Mouse (Mus musculus) spleen, postnatal 10 days (tissue): ENCODE data around the gene Cd52.

Source experiments
- DNase-seq, 2 experiments: peaks; one replicate each; pipeline ENCODE4 v3.0.0; 2021 to 2022; ENCODE audit warnings: low spot score in 2 of 2

Gene Cd52

DNA sequence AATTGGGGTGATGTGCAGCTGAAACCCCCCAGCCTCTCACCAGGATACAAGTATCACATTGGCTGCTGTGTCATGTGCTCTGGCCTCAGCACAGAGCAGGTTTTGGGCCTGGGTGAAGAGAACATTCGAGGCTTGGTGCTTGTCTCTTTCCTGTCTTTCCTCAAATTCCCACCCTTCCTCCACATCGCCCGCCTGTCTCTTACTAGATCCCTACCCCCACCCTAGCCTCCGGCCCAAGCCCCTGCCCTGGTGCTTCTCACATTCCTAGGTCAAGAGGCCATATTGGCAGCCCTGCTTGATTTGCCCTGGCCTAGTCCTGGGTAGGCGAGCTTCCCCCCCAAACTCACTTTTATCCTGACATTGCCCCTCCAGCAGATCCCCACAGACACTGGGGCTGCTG lies 24.2 kb upstream of the Cd52 start:
- DNase-seq = peak in 1 of 2 experiments; percentile 20

DNA sequence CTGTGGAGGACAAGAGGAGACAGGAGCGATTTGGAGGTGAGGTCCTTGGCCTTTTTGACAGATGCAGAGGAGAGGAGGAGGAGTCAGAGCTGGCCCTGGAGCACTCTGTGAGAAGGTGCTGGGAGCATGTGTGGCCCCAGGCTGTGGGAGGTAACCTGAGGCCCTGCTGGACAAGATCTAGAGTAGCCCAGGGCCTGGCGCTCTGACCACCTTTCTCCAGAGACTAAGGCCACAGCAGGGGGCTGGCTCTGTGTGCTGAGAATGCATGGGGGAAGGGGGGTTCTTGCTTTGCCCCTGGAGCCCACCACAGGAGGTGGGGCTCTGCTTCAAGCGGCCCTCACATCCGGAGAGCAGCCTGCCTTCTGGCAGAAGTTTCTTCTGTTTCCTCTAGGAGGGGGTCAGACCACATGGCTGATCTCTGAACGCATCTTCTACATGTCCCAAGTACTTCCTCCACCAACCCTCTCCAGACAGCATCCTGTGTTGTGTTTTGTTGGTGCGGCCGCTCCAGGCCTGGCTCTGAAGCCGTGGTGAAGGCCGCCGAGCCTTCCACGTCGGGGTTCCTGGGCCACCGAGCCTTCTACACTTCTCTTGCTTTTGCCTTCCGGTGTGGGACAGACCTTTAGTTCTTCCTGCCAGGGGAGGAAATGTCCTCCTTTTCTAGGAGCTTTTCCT lies 23.4 kb upstream of the Cd52 start:
- peak in 1 of 2 experiments; percentile 39 for DNase-seq

DNA sequence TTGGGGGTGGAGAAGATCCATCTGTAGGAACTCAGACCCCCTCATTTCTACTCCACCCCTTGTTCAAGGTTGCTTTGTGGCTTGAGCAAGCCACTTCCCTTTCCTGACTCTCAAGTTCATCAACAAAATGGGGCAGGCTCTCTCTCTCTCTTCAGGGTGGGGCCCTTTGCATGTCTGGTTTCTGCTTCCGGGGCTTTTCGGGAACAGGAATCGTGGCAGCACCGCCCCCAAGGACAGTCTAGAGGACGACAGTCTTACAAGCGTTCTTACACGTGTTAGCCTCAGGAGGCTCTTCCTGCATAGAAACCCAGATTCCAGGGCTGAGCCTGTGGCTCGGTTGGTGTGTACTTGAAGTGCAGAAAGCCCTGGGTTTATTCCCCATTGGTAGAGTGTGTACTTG lies 22.1 kb upstream of the Cd52 start:
- DNase-seq = peak; percentile 27 to 70

DNA sequence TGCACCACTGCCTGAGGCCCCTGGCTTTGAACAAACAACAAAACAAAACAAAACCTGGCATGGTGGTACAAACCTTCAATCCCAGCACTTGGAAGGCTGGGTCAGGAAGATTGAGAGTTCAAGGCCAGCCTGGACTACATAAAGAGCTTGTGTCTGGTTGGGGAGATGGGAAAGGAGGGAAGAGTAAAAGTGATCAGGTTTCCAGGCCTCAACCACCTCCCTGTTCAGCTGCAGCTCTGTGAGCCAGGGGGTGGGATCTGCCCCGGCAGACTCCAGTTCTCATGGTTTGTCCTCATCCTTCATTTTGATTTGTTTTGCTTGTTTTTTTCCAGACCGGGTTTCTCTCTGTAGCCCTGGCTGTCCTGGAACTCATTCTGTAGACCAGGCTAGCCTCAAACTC lies 21.6 kb upstream of the Cd52 start:
- DNase-seq = peak; percentile 7 to 18

- DNase-seq = no peak
These were observed 20.6 kb upstream of the Cd52 start for GRCm38 (mm10) chr4:134115215-134116144.

DNA sequence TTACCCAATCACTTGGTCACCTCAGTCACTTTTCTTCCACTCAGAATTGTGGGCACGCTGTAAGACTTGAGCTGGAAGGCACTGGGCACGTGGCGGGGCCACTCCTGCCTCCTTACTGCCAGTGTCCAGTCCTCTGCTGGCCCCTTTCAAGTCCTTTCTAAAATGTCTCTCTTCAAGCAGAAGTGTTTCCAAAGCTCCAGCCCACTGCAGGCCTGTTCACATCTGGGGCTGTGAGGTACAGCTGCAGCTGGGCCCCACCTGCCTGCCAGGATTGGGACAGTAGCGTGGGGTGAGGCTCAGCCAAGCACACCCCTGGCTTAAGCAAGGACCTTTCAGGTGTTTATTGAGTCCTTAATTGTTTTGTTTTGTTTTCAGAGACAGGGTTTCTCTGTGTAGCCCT lies 19.2 kb upstream of the Cd52 start:
- no peak for DNase-seq

DNA sequence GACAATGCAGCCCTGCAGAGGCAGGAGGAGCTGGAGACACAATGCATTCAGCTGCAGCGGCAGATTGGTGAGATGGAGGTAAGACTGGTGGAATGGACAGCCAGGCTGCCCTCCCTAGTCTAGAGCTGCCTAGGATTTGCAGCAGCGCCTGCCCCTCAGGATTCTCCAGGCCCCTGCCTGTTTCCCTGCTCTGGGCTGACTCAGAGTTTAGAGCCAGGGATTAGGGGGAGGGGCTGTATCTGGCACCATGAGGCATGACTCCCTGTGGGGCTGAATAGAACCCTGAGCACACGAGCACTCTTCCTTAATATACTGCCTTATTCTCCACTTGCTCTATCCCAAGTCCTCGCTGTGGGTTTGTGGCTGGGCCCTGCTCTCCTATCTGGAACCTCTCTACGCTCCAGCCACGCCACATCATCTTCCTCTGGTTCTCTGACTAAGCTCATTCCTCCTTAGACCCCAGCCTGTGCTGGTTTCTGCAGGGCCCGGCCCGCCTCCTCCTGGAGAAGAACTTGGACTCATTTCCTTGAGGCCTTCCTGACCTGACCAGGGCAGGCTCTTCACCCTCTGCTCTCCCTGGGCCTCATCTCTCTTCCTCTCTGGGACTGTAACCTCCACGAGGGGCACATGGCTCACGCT lies 18.6 kb upstream of the Cd52 start:
- DNase-seq = no peak

GRCm38 (mm10) chr4:134112403-134112802 lies 17.5 kb upstream of the Cd52 start:
- no peak for DNase-seq

DNA sequence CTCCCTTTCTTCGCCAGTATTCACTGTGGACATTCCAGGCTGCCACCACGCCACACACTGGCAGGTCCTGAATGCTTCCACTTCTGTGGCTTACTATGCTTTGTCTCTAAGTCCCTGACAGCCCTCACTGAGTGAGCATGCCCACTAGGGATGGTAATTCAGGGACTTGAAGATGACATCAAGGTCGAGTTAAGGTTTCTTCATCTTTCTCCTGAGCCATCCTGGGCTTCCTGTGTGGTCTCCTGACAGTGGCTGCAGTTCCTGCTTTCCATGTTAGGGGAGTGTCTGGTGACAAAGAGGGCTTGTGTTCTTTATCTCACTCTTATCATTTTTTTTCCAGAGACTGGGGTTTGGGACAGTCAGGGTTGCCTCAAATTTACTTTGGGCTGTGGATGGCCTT lies 15.8 kb upstream of the Cd52 start:
- DNase-seq = no peak

- DNase-seq = no peak
These were observed 13.3 kb upstream of the Cd52 start for GRCm38 (mm10) chr4:134108196-134108595.

DNA sequence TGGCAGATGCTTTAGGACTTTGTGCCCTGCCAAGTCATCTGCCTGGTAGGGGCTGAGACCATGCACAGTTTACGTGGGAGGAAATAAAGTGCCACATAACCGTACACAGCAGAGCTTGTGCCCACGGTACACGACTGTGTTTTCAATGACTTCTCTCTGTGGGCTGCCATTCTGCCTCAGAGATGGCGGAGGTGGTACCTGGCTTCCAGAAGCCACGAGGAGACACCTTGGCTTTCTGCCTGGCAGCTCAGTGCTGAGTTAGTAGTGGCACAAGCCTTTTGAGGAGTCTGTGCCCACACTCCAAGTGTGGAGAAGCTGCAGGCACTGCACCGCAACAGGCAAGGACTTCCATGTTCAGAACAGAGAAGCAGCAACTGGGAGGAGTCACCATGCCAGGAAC lies 12.8 kb upstream of the Cd52 start:
- DNase-seq = no peak

DNA sequence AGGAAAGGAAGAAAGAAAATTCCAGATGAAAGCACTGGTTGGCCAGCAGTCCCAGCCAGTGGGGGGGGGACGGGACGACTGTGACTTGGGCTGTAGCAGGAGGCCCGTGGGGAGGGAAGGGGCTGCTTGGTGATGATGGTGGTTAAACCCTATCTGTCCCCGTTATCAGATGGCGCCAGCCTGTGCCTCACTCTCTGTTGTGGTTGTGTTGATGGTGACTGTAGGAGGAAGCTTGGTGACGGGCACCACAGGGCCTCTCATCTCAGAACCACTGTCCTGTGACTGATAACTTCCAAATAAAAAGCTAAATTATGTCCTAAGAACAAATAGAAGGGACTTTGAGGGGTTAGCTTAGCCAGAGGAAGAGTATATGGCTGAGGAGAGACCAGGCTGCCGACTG lies 11.2 kb upstream of the Cd52 start:
- peak in 1 of 2 experiments; percentile 22 for DNase-seq

DNA sequence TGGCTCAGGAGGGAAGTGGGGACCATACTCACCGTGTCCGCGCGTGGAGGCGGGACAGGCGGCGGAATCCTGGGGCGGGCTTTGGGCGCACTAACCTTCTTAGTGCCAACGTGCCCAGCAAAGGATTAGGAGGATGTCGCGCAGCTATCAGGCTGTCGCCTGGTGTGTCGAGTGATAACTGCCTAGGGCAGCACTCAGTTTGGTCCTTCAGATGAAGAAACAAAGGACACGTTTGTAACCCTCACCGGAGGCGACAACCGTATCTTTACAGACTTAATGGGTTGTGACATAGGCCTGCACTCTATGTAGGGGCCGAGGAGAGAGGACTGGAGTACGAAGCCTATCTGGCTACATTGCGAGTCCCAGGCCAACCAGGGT lies 7.8 kb upstream of the Cd52 start:
- DNase-seq = peak in 1 of 2 experiments; percentile 47

GRCm38 (mm10) chr4:134101979-134102741 lies 7.3 kb upstream of the Cd52 start, which contains the start of gene Ubxn11:
Gene Ubxn11 (plus strand): TSS chr4:134102570.
- peak; percentile 79 to 90 for DNase-seq

DNA sequence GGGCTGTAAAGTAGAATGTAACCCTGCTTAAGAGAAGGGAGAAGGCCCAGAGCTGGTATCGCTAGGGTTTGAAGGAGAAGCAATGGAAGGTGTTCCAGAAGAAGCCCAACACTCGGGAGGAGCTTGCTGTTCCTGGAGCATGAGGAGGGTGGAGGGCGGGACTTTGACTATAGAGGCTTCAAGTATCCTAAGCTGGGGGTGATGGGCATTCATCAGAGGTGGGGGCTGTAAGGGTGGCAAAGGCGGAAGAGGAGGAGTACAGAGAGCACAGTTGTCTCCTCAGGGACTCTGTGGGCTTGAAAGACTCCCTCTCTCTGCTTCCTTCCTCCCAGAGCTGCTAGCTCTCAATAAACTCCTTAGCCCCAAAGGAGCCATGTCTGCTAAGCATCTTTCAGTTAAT lies 5.4 kb upstream of the Cd52 start:
- no peak for DNase-seq

- peak in 1 of 2 experiments; percentile 80 for DNase-seq
These were observed 3.7 kb upstream of the Cd52 start for GRCm38 (mm10) chr4:134098628-134099027.

DNA sequence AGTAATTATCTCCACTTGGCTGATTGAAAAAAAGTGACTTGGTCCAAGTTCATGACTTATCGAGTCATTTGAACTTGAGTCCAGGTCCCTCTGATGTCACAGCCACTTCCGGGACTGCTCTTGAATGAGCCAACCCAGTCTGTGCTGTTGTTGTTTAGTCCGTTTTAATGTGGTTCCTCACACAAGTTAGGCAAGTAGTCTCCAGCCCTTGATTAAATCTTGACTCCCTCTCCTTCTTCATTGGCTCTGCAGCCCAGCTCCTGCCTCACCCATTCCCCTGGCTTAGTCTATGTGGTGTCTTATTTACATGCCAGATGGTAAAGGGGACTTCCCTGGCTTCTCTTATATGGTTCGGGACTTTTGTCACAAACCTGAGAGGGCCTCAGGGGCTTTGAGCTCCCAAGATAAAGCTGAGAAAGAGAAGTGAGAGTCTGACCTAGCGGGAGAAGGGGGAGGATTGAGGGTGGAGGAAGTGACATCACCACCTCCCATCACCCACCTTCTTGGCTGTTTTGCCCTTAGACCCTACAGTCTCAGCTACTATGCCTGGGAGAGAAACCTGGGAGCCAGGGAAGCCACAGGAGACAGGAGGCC lies 2.2 kb upstream of the Cd52 start:
- peak in 1 of 2 experiments; percentile 64 for DNase-seq

DNA sequence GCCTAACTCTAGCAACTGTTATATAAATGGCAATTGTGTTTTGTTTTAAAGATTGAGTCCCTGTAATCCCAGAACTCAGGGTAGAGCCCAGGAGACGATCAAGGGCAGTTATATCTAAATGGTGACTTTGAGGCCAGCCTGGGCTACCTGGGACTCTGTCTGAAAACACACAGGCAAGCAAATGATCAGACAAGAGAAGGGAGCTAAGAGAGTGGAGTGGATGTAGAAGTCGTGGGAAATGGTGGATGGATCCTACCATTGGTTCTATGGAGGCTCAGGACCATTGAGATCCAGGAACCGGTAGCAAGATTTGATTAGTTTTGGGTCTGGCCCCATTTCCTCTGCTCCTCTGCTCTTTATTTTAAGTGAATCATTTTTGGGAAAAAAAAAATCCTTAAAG lies 1.2 kb upstream of the Cd52 start:
- DNase-seq = no peak

- no peak for DNase-seq
These were observed 798 bp downstream of the Cd52 start for GRCm38 (mm10) chr4:134094004-134094564.

GRCm38 (mm10) chr4:134092382-134093288 lies 2.2 kb downstream of the Cd52 start:
- peak; percentile 68 to 85 for DNase-seq
